Mouse (Mus musculus) thymus, adult 2 months (tissue): ENCODE measurements at regions not wholly inside any gene's neighbourhood (a gene's known extent, or its start where the extent isn't known, plus 50 kb on each side); places are given as distances from the start of the nearest gene placed in this dataset.

Experiments used
- CTCF ChIP-seq: fragments of 200-500 bp; IDR thresholded peaks from 2 replicates; pipeline ENCODE4 v1.5.1; 2012; ENCODE audit warnings: mild to moderate bottlenecking, control low read depth, low read length, moderate library complexity, borderline replicate concordance; ENCODE audit not compliant: control insufficient read depth, poor library complexity, insufficient read depth; ENCODE audit errors: extremely low read depth
- POLR2A ChIP-seq: fragments of 200-500 bp; IDR thresholded peaks from 2 replicates; pipeline ENCODE4 v1.6.1; 2012; ENCODE audit warnings: mild to moderate bottlenecking, low read length, control low read depth, moderate library complexity; ENCODE audit not compliant: control insufficient read depth, poor library complexity, insufficient read depth; ENCODE audit errors: extremely low read depth

GRCm38 (mm10) chr12:52395111-52395510 lies 108.7 kb upstream of the Arhgap5 start:
- TF ChIP-seq CTCF (no peak), POLR2A (no peak)
